Mouse (Mus musculus) T-helper 1 cell (primary cell): Measurements from ENCODE around the gene Sell.

ENCODE experiments used
- in situ Hi-C: fragments of 300-600 bp; cut with MboI, MseI; formaldehyde crosslinking; loops from one replicate; pipeline ENCODE4 v1.15.1; 2025; ENCODE audit warnings: high pct_unique_total_duplicates

Sell gene

GRCm38 (mm10) chr1:164073803-164074202 is 12.0 kb downstream of the Sell start:
- in situ Hi-C loops = loop anchor here (25.0 kb wide), 1 partner anchor 1738 kb away; no protein-coding TSS in a partner anchor

DNA sequence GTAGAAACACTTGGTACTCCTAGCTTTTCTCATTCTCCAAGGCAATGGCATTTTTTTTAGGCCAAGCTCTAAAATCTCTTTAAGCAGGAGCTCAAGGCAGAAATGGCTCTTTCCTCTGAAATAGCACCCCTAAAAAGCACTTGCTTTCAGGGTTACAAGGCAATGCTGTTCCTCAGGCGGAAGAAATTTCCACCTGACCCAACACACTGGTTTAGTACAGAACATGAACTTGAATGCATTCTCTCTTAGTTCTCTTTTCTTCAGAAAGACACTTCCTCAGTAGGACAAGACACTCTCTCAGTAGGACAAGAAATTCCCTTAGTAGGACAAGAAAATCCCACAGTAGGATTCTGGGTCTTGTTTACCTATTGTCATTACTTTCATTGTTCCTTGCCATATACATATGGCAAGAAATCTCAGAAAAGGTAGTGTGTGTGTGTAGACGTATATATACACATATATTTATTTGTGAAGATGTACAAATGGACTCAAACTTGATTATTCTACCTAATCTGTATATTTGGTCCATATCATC is 12.9 kb downstream of the Sell start:
- in situ Hi-C loops = loop anchor here (25.0 kb wide), 1 partner anchor 1738 kb away; no protein-coding TSS in a partner anchor

GRCm38 (mm10) chr1:164075416-164075815 is 13.6 kb downstream of the Sell start:
- in situ Hi-C loops = no loop called here

- in situ Hi-C loops = no loop called here
Observed at GRCm38 (mm10) chr1:164076441-164076840, 14.7 kb downstream of the Sell start.

GRCm38 (mm10) chr1:164077031-164077430 is 15.2 kb downstream of the Sell start:
- in situ Hi-C loops = no loop called here

DNA sequence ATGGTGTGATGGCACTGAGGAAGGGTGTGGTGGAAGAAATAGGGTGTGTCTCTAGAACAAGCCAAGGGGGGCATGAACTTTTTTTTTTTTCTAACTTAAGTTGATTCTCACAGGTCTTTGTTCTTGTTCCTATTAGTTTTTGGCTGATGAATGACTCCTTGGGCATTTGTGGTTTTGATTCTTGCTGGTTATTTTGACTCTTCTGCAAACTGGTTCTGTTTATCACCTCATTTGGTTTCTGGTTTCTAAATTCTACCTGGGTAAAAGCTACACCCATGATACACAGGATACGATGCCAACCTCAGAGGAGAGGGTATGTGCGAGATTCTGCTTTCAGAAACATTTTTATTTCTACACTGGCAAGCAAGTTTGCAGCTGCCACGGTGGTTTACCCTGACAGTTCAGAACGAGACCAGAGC is 16.6 kb downstream of the Sell start:
- in situ Hi-C loops = no loop called here

DNA sequence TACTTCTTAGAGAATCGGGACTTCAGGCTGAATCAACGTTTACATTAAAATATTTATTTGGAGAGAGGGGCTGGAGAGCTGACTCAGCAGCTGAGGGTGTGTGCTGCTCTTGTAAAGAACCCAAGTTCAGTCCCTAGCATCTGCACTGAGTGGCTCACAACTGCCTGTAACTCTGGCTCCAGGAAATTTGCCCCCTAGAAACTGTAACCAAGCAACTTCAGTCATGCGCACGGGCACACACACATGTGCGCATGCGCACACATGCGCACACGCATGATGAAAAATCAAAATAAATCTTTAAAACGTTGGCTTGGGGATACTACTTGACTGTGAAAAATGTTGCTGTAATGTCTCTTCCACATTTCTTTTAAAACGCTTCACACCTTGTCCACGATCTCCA is 17.3 kb downstream of the Sell start:
- in situ Hi-C loops = no loop called here

DNA sequence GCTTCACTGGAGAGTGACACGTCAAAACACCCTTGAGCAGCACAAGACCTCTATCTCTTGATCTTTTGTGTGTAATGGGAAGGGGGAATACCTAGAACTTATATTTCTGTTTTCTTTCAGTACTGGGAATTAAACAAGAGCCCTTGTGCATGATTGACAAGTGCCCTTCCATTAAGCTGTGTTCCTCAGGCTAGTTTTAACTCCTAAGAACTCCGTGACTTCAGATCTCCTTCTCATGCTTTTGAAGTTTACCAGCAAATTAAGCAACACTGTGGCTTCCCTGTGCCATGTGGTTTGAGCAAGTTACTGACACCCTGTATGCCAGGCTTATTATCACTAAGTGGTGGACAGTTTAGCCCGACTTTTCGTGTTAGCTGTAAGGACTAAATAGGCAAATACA is 21.3 kb downstream of the Sell start:
- in situ Hi-C loops = no loop called here

DNA sequence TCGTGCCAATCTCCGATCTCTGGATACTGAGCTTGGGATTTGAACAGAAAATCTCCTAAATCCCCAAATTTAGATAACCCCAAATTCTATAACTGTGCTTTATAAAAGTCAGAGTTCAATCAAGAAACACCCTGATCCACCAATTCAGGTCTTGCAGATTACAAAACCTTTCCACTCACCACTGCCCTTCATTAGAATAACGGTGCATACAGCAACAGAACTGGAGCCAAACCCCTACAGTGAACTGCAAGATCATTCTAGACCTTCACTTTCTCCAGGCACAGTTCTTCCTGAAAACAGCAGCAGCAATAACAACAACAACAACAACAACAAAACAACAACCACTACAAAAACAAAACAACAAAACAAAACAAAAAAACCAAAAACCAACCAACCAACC is 25.0 kb downstream of the Sell start:
- in situ Hi-C loops = no loop called here

DNA sequence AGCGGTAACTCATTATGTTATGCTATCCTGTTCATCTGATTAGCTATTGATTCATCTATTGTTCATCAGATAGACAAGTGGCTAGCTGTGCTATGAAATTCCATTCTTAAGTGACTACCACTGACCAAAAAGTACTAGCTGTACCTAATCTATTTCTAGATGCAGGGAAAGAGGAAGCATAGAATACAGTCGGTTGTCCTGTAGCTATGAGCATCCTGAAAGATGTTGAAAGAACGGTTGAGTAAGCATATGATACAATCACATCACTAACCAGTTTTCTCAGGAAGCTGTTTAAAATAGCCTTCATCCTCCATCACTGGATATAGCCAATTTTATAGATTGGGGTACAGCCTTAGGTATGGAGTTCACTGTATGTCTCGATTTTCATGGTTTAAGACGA is 26.1 kb downstream of the Sell start:
- in situ Hi-C loops = no loop called here

DNA sequence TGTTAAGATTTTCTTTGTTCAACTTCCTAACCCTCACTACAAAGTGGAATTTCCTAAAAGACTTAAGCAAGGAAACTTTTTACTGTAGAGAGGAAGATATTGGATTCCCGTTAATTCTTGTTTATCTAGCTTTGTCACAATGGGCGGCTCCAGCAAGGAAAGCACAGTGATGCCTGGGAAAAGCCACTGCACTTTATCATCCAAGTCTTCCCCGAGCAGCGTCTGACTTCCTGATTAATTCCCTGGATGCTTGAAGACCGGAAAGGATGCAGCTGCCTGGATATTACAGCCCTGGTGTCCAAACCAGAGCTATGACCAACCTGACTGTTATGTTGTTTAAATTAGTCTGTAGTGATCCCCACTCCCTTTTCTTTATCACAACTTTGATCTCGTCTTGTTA is 35.0 kb downstream of the Sell start:
- in situ Hi-C loops = no loop called here

DNA sequence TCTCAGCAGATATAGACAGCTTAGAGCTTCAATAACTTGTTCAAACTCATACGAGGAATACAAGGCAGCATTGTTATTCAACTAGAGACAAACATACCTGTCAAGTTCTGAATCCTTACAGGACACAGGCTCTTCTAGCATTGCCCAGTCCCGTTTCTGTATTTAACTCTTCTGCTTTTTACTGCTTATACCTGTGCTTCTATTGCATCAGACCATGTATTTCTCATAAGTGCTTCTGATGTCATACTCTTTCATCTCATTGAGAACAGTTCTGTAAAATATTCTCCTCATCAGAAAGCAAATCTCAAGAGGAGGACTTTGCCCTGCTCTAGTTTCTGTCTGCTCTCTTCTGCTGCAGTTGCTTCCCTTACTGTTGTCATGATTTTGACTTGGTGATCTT is 36.1 kb downstream of the Sell start:
- in situ Hi-C loops = no loop called here

DNA sequence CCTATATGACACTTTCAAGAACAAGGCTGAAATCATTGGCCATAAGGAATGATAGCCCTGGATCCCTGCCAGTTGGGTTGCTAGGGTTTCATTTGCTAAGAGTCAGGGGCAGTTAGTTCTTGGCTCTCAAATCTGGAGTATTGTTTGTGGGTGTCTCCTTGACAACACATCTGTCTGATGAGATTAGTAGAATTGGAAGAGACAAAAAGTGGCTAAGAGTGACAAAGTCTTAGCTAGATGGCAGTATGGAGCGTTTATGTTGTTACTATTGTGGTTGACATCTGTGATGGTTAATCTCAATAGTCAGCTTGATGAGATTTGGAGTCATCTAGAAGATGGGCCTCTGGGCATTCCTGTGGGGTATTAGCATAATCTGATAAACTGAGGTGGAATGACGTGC is 36.6 kb downstream of the Sell start:
- in situ Hi-C loops = no loop called here

DNA sequence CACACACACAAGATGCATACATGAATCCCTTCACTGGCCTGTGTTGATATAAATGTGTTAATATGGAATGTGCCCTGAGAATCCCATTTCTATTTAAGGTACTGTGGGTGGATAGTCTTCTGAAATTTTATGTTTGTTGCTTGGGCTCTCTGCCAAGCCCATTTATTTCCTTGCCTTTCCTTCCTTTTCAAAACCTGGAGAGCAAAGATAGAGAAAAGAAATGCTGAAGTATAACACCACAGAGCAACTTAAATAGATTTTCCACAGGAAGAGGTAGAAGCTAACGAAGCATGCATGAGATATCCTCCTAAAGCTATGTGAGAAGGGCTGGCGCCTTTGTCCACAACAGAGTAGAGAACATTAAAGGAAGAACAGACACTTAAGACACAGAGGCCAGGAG is 48.0 kb downstream of the Sell start:
- in situ Hi-C loops = no loop called here

DNA sequence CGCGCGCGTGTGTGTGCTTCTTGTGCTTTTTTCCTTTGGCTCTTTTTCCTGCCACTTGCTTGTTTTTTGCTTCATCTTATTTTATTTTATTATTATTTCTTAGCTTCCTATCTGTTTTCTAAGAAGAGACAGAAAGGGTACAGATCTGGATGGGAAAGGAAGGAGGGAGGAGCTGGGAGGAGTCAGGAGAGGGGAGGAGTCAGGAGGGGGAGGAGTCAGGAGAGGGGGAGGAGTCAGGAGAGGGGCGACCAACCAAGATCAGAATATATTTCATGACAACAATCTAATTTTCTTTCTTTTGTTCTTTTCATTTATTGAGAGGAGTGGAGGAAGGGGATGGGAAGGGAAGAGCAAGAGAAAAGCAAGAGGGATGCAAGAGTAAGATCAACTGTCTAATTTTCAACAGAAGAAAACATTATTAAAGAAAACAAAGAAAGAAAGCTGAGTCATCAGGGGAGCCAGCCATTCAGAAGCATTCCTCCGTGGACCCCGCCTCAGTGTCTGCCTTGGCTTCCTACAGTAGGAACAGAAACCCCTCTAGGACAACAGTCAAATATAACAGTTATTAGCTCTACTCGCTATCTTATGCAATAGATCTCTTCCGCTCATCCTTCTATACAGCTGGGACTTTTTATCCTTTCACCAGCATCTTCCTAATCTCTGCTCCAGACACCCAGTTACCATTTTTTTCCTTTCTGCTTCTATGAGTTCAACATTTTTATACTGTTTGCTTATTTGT is 49.0 kb downstream of the Sell start:
- in situ Hi-C loops = no loop called here

GRCm38 (mm10) chr1:164114280-164114679 is 52.5 kb downstream of the Sell start:
- in situ Hi-C loops = no loop called here

- in situ Hi-C loops = no loop called here
Observed at GRCm38 (mm10) chr1:164114947-164115493, 53.2 kb downstream of the Sell start, which contains the start of gene Selp. Gene Selp, plus strand, starts transcription at chr1:164115264.

DNA sequence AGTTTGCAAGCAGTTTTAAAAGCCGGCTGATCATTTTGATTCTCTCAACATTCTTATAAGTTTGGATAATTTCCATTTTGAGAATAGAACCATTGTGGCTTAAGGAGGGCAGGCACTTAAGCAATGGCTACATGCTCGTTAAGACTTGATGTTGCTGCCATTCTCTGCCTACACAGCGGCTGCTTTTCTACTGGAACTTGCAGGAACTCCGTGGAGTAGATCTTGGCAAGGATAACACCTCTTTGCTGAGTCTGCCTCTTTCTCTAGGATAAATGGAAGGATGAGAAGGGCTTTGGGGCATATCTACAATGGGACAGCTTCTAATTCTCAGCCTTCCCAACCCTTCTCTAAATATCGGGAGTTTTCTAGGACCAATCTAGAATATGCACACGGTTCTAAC is 53.9 kb downstream of the Sell start:
- in situ Hi-C loops = no loop called here

- in situ Hi-C loops = no loop called here
Observed at GRCm38 (mm10) chr1:164117869-164118268, 56.1 kb downstream of the Sell start.

- in situ Hi-C loops = no loop called here
Observed at GRCm38 (mm10) chr1:164119892-164120776, 58.4 kb downstream of the Sell start.

GRCm38 (mm10) chr1:164120777-164121158 is 59.0 kb downstream of the Sell start:
- in situ Hi-C loops = no loop called here

DNA sequence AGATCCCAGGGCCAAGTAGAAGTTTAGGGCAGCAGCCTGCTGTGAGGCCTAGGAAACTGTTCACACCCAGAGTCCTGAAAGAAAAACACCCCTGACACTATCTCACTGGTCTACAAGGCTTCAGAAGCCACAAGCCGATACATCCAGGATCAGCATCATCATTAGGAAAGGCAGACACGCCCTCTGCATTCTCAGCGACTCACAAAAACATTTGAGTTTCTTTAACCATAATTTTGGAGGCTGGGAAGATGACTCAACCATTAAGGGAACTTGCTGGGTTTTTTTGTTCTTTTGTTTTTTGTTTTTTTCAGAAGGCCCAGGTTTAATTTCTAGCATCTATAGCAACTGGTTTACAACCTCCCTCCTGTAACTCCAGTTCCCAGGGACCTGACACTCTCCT is 62.1 kb downstream of the Sell start:
- in situ Hi-C loops = no loop called here
